Mouse (Mus musculus) heart, postnatal 0 days (tissue): ENCODE data around the gene Gm10643.

ENCODE experiments used
- CTCF ChIP-seq: IDR thresholded peaks from 2 replicates; pipeline ENCODE4 v1.5.1; 2016; ENCODE audit warnings: antibody characterized with exemption, control low read depth, low read depth
- EP300 ChIP-seq: IDR thresholded peaks from 2 replicates; pipeline ENCODE4 v1.6.1; 2016; ENCODE audit warnings: antibody characterized with exemption, low read depth

DNA sequence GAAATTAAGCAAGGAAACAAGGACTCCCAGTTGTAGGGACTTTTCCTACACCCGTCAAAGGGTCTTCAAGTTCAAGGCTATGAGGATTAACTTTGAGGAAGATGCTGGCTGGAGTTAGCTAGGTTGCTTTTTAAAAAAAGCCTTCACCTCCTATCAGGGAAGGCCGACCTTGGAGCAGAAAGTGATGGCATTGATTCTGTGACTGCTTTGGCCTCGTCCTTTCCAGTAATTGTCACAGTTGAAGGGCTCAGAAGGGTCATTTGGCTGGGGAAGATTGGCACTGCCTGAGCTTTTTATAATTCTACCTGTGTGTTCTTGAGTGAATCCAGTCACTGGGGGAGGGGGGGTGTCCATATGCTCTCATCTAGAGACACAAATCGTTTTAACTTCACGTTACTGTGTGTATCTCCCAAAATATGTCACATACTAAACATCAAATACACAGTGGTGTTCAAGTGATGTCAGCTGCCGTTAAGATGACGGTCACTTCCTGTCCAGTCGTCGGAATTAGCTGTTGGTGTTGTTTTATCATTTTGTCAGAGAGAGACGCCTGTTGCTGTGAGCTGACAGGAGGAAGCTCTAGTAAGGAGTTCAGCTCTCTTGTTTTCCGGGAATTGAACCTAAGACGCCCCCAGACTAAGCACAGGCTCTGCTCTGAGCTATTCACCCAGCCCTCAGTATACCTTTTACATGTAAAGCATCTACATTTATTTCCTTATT, 3.5 kb upstream of the Gm10643 start:
- TF ChIP-seq CTCF (no peak), EP300 (no peak)
